Mouse (Mus musculus) intestine, embryonic 15.5 days (tissue): Measurements from ENCODE around the gene Scgb3a1. TPM values are rescaled to one million over a fixed set of nuclear protein-coding genes. Genes with fewer than 3 reads are reported as not detected.

Source experiments
- ATAC-seq: fragments of 200-750 bp; cut with Nextera tagmentation; 2 replicates; pipeline ENCODE4 v1.8.0; 2017; ENCODE audit warnings: moderate TSS enrichment, moderate library complexity
- H3K27ac ChIP-seq: fragments of 300-500 bp; sonication (generic); 2 replicates; pipeline ENCODE4 v1.5.1; 2015; ENCODE audit warnings: mild to moderate bottlenecking, inconsistent platforms
- H3K27me3 ChIP-seq: fragments of 300-500 bp; sonication (generic); replicated peaks from 2 replicates; pipeline ENCODE4 v1.6.1; 2015; ENCODE audit warnings: inconsistent platforms
- H3K36me3 ChIP-seq: fragments of 300-500 bp; sonication (generic); 2 replicates; pipeline ENCODE4 v1.6.1; 2015; ENCODE audit warnings: inconsistent platforms
- H3K4me1 ChIP-seq: fragments of 300-500 bp; sonication (generic); replicated peaks from 2 replicates; pipeline ENCODE4 v1.6.1; 2015; ENCODE audit warnings: inconsistent platforms
- H3K4me2 ChIP-seq: fragments of 300-500 bp; sonication (generic); replicated peaks from 2 replicates; pipeline ENCODE4 v1.6.1; 2015; ENCODE audit warnings: mild to moderate bottlenecking, inconsistent platforms
- H3K4me3 ChIP-seq: fragments of 300-500 bp; sonication (generic); replicated peaks from 2 replicates; pipeline ENCODE4 v1.5.1; 2015; ENCODE audit warnings: inconsistent platforms
- H3K9ac ChIP-seq: fragments of 300-500 bp; sonication (generic); 2 replicates; pipeline ENCODE4 v1.6.1; 2015; ENCODE audit warnings: inconsistent platforms
- H3K9me3 ChIP-seq: fragments of 300-500 bp; sonication (generic); 2 replicates; pipeline ENCODE4 v1.6.1; 2016; ENCODE audit warnings: inconsistent platforms
- WGBS: fragments of 180-500 bp; shearing (Covaris S2); methylation state at CpG from one replicate; pipeline ENCODE4 v1.1.7; 2015; 5-methylcytosine and 5-hydroxymethylcytosine counted together
- polyA plus RNA-seq: library from polyadenylated mRNA; unstranded; fragments of >200 nt; fragmentation: Nextera tagmentation; extraction: Ambion mirVana; gene quantifications from 2 replicates; pipeline ENCODE4 v1.2.1, GENCODE M21; 2015

Gene Scgb3a1
- polyA plus RNA-seq, 1 experiment from 2014 or later, result not detected

DNA sequence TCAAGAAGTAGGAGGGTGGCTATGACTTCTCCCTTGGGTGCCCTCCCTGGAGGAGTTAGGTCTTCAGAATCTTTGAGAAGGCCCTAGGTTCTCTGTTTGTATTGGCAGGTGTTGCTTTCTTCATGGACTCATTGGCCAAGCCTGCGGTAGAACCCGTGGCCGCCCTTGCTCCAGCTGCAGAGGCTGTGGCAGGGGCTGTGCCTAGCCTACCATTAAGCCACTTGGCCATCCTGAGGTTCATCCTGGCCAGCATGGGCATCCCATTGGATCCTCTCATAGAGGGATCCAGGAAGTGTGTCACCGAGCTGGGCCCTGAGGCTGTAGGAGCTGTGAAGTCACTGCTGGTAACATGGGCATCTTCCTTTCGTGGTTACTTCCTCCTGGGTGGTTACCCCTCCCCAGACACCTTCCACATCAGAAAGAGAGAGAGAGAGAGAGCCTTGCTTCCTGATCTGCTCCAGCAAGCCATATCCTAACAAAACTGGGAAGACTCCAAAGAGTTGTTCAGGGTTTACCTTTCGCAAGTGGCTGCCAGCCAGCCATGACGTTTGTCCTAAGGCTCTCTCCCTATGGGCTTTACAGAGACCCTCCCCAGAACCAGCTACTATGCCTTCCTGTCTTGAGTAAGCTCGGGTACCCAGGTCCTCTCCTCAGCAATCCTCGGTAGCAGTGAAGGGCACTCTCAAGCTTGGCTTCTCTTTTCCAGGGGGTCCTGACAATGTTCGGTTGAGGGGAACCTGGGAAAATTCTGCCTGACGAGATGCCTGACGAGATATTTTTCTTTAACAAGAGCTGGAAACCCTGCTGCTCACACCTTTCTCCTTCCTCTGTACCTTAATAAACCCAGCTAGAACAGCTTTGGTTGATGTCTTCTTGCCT lies 1.1 kb downstream of the Scgb3a1 start:
- 78% methylated on average over 12 of the region's 12 CpGs for WGBS
- Histone ChIP-seq H3K9ac (no peak overlapping the region), H3K27ac (no peak overlapping the region), H3K36me3 (0 out of 2 replicates have a peak, but pooled peaks cover 4% of the 10 kb centered on the region), H3K4me3 (no peak overlapping the region), H3K9me3 (no peaks in the 10 kb centered on the region), H3K27me3 (no peaks in the 10 kb centered on the region), H3K4me1 (no peaks in the 10 kb centered on the region), H3K4me2 (no peak overlapping the region)
- peak; percentile 49; the same call in 1 of the 2 replicates for ATAC-seq

GRCm38 (mm10) chr11:49665462-49665861 lies 2.1 kb downstream of the Scgb3a1 start:
- H3K4me1 ChIP-seq, result no peaks in the 10 kb centered on the region
- WGBS, result 73% methylated on average over 4 of the region's 4 CpGs
- H3K27me3 ChIP-seq, result no peaks in the 10 kb centered on the region
- no peak overlapping the region for H3K9ac ChIP-seq
- H3K4me2 ChIP-seq, result no peak overlapping the region
- H3K9me3 ChIP-seq, result no peaks in the 10 kb centered on the region
- 0 out of 2 replicates have a peak, but pooled peaks cover 4% of the 10 kb centered on the region for H3K36me3 ChIP-seq
- no peak for ATAC-seq
- H3K4me3 ChIP-seq, result no peak overlapping the region
- no peak overlapping the region for H3K27ac ChIP-seq

GRCm38 (mm10) chr11:49673433-49673832 lies 10.0 kb downstream of the Scgb3a1 start:
- 83% methylated on average over 3 of the region's 3 CpGs for WGBS
- Histone ChIP-seq H3K4me2 (no peak overlapping the region), H3K27me3 (no peaks in the 10 kb centered on the region), H3K4me3 (no peak overlapping the region), H3K9me3 (no peaks in the 10 kb centered on the region), H3K4me1 (no peaks in the 10 kb centered on the region), H3K9ac (no peak overlapping the region), H3K36me3 (peaks cover 11% of the 10 kb centered on the region; the same call in 1 of the 2 replicates), H3K27ac (no peak overlapping the region)
- ATAC-seq, result no peak

- Histone ChIP-seq H3K4me3 (no peak overlapping the region), H3K36me3 (peaks cover 34% of the 10 kb centered on the region), H3K9ac (no peak overlapping the region), H3K9me3 (no peaks in the 10 kb centered on the region), H3K27ac (no peak overlapping the region), H3K4me2 (no peak overlapping the region), H3K27me3 (no peaks in the 10 kb centered on the region), H3K4me1 (no peaks in the 10 kb centered on the region)
- ATAC-seq, result no peak
- 92% methylated on average over 12 of the region's 12 CpGs for WGBS
Measured at GRCm38 (mm10) chr11:49684237-49684973, 21.0 kb downstream of the Scgb3a1 start.

GRCm38 (mm10) chr11:49695013-49695412 lies 31.6 kb downstream of the Scgb3a1 start:
- 93% methylated on average over 3 of the region's 3 CpGs for WGBS
- no peaks in the 10 kb centered on the region for H3K9me3 ChIP-seq
- no peak for ATAC-seq
- H3K27me3 ChIP-seq, result no peaks in the 10 kb centered on the region
- no peak overlapping the region for H3K4me2 ChIP-seq
- H3K27ac ChIP-seq, result no peak overlapping the region
- H3K9ac ChIP-seq, result no peak overlapping the region
- peaks cover 13% of the 10 kb centered on the region; the same call in 1 of the 2 replicates for H3K36me3 ChIP-seq
- H3K4me3 ChIP-seq, result no peak overlapping the region
- no peaks in the 10 kb centered on the region for H3K4me1 ChIP-seq

- no peak overlapping the region for H3K4me2 ChIP-seq
- H3K27me3 ChIP-seq, result no peaks in the 10 kb centered on the region
- no peaks in the 10 kb centered on the region for H3K4me1 ChIP-seq
- WGBS, result 78% methylated on average over 2 of the region's 2 CpGs
- H3K4me3 ChIP-seq, result no peak overlapping the region
- no peak overlapping the region for H3K27ac ChIP-seq
- no peaks in the 10 kb centered on the region for H3K9me3 ChIP-seq
- no peak overlapping the region for H3K9ac ChIP-seq
- no peak for ATAC-seq
- H3K36me3 ChIP-seq, result peaks cover 10% of the 10 kb centered on the region; the same call in 1 of the 2 replicates
Measured at GRCm38 (mm10) chr11:49695695-49696094, 32.3 kb downstream of the Scgb3a1 start.

DNA sequence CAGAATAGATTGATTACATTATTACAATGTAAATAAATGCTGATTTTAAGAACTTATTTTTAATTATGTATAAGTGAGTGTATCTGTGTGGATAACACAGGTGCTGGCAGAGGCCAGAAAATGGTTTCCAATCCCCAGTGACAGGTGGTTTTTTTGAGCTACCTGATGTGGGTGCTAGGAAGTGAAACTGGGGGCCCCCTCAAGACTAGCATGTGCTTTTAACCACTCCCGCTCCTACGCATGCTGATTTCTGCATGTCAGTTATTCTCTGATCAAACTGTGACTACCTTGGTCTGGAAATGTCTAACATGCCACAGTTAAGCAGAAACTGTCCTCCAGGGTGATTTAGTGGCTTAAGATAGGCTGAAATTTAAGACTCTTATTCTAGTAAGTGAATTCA lies 33.1 kb downstream of the Scgb3a1 start:
- no peak overlapping the region for H3K4me2 ChIP-seq
- H3K27ac ChIP-seq, result no peak overlapping the region
- no peak for ATAC-seq
- no peaks in the 10 kb centered on the region for H3K9me3 ChIP-seq
- 99% methylated on average over 2 of the region's 2 CpGs for WGBS
- H3K4me1 ChIP-seq, result no peaks in the 10 kb centered on the region
- peaks cover 14% of the 10 kb centered on the region; the same call in 1 of the 2 replicates for H3K36me3 ChIP-seq
- H3K9ac ChIP-seq, result no peak overlapping the region
- no peak overlapping the region for H3K4me3 ChIP-seq
- H3K27me3 ChIP-seq, result no peaks in the 10 kb centered on the region

GRCm38 (mm10) chr11:49697779-49698178 lies 34.4 kb downstream of the Scgb3a1 start:
- no peak overlapping the region for H3K4me2 ChIP-seq
- H3K36me3 ChIP-seq, result peaks cover 24% of the 10 kb centered on the region; the same call in 1 of the 2 replicates
- H3K4me3 ChIP-seq, result no peak overlapping the region
- no peaks in the 10 kb centered on the region for H3K9me3 ChIP-seq
- H3K4me1 ChIP-seq, result no peaks in the 10 kb centered on the region
- WGBS, result 93% methylated on average over 5 of the region's 5 CpGs
- ATAC-seq, result no peak
- no peak overlapping the region for H3K27ac ChIP-seq
- no peaks in the 10 kb centered on the region for H3K27me3 ChIP-seq
- H3K9ac ChIP-seq, result no peak overlapping the region

GRCm38 (mm10) chr11:49699079-49699478 lies 35.7 kb downstream of the Scgb3a1 start:
- Histone ChIP-seq H3K36me3 (peaks cover 22% of the 10 kb centered on the region; the same call in 1 of the 2 replicates), H3K27me3 (no peaks in the 10 kb centered on the region), H3K9ac (no peak overlapping the region), H3K4me1 (no peaks in the 10 kb centered on the region), H3K4me3 (no peak overlapping the region), H3K9me3 (no peaks in the 10 kb centered on the region), H3K27ac (no peak overlapping the region), H3K4me2 (no peak overlapping the region)
- no peak for ATAC-seq
- 93% methylated on average over 1 of the region's 1 CpGs for WGBS

DNA sequence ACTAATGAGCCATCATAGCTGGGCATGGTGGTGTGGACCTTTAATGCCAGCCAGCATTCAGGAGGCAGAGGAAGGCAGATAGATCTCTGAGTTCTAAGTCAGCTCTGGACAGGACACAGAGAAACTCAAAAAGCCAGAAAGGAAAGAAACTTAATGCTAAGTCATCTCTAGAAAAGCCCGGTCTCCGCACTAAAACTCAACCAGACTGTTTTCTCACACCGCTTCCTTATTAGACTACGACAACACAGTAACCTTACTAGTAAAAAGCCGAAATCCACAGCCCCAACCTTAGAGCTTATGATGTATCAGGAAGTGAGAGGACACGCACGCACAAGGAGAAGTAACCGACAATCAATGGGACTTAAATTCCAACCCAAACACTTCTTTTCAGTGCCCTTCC lies 38.6 kb downstream of the Scgb3a1 start:
- 98% methylated on average over 8 of the region's 8 CpGs for WGBS
- no peak overlapping the region for H3K4me2 ChIP-seq
- ATAC-seq, result no peak
- H3K36me3 ChIP-seq, result peaks cover 22% of the 10 kb centered on the region; the same call in 1 of the 2 replicates
- no peaks in the 10 kb centered on the region for H3K4me1 ChIP-seq
- no peaks in the 10 kb centered on the region for H3K9me3 ChIP-seq
- H3K4me3 ChIP-seq, result no peak overlapping the region
- no peaks in the 10 kb centered on the region for H3K27me3 ChIP-seq
- H3K9ac ChIP-seq, result no peak overlapping the region
- H3K27ac ChIP-seq, result no peak overlapping the region

- Histone ChIP-seq H3K9me3 (no peaks in the 10 kb centered on the region), H3K27me3 (no peaks in the 10 kb centered on the region), H3K27ac (no peak overlapping the region), H3K4me2 (no peak overlapping the region), H3K36me3 (0 out of 2 replicates have a peak, but pooled peaks cover 15% of the 10 kb centered on the region), H3K4me1 (peaks cover 11% of the 10 kb centered on the region), H3K9ac (no peak overlapping the region), H3K4me3 (no peak overlapping the region)
- 68% methylated on average over 8 of the region's 8 CpGs for WGBS
- ATAC-seq, result no peak
Measured at GRCm38 (mm10) chr11:49704804-49705203, 41.4 kb downstream of the Scgb3a1 start.

- 63% methylated on average over 2 of the region's 2 CpGs for WGBS
- no peak overlapping the region for H3K4me3 ChIP-seq
- H3K9ac ChIP-seq, result no peak overlapping the region
- H3K27ac ChIP-seq, result no peak overlapping the region
- no peaks in the 10 kb centered on the region for H3K9me3 ChIP-seq
- no peaks in the 10 kb centered on the region for H3K27me3 ChIP-seq
- H3K4me2 ChIP-seq, result no peak overlapping the region
- ATAC-seq, result no peak
- no peaks in the 10 kb centered on the region for H3K36me3 ChIP-seq
- H3K4me1 ChIP-seq, result peaks cover 16% of the 10 kb centered on the region
Measured at GRCm38 (mm10) chr11:49707834-49708233, 44.4 kb downstream of the Scgb3a1 start.
